Mouse (Mus musculus) MEL (cell line): ENCODE measurements at regions not wholly inside any gene's neighbourhood (a gene's known extent, or its start where the extent isn't known, plus 50 kb on each side); places are given as distances from the start of the nearest gene placed in this dataset.

Experiments
- CHD1 ChIP-seq: IDR thresholded peaks from 2 replicates; pipeline ENCODE4 v1.6.1; 2012; ENCODE audit warnings: low read depth, mild to moderate bottlenecking, inconsistent platforms, low read length, improper control_type of control experiment
- CHD2 ChIP-seq: IDR thresholded peaks from 2 replicates; pipeline ENCODE4 v1.6.1; 2011; ENCODE audit warnings: low read length, improper control_type of control experiment
- CTCF ChIP-seq, 3 experiments: IDR thresholded peaks in 2 of 3; conservative IDR thresholded peaks in 1 of 3; 2 replicates each; pipeline ENCODE4 v1.5.1; 2011 to 2012; ENCODE audit warnings: low read length in 3 of 3, low read depth in 2 of 3, mild to moderate bottlenecking in 2 of 3, improper control_type of control experiment in 1 of 3, inconsistent platforms in 1 of 3, mixed read lengths in 1 of 3, moderate library complexity in 1 of 3; ENCODE audit not compliant: control insufficient read depth in 1 of 3, insufficient read depth in 1 of 3, poor library complexity in 1 of 3, severe bottlenecking in 1 of 3
- ELF1 ChIP-seq: IDR thresholded peaks from 2 replicates; pipeline ENCODE4 v1.6.1; 2014; ENCODE audit warnings: low read depth, mild to moderate bottlenecking, inconsistent platforms, low read length, improper control_type of control experiment, moderate library complexity
- EP300 ChIP-seq, 2 experiments: IDR thresholded peaks; 2 replicates each; pipeline ENCODE4 v1.6.1; 2011; ENCODE audit warnings: improper control_type of control experiment in 2 of 2, low read length in 2 of 2, low read depth in 1 of 2, mild to moderate bottlenecking in 1 of 2
- GATA1 ChIP-seq: IDR thresholded peaks from 2 replicates; pipeline ENCODE4 v1.6.1; 2011; ENCODE audit warnings: low read depth, low read length, improper control_type of control experiment
- JUND ChIP-seq: IDR thresholded peaks from 2 replicates; pipeline ENCODE4 v1.6.1; 2011; ENCODE audit warnings: low read depth, mild to moderate bottlenecking, improper control_type of control experiment, low read length
- MAX ChIP-seq: IDR thresholded peaks from 2 replicates; pipeline ENCODE4 v1.6.1; 2011; ENCODE audit warnings: low read length, improper control_type of control experiment
- POLR2A ChIP-seq, 2 experiments: IDR thresholded peaks; 2 replicates each; pipeline ENCODE4 v1.6.1; 2011 to 2012; ENCODE audit warnings: low read length in 2 of 2, mild to moderate bottlenecking in 2 of 2, control low read depth in 1 of 2, improper control_type of control experiment in 1 of 2, low read depth in 1 of 2, moderate library complexity in 1 of 2; ENCODE audit not compliant: control insufficient read depth in 1 of 2, insufficient read depth in 1 of 2, poor library complexity in 1 of 2
- POLR2AphosphoS2 ChIP-seq: IDR thresholded peaks from 2 replicates; pipeline ENCODE4 v1.6.1; 2011; ENCODE audit warnings: low read length, improper control_type of control experiment
- RCOR1 ChIP-seq: IDR thresholded peaks from 2 replicates; pipeline ENCODE4 v1.6.1; 2012; ENCODE audit warnings: low read depth, mild to moderate bottlenecking, inconsistent platforms, low read length, improper control_type of control experiment
- UBTF ChIP-seq: IDR thresholded peaks from 2 replicates; pipeline ENCODE4 v1.6.1; 2012; ENCODE audit warnings: low read depth, mild to moderate bottlenecking, inconsistent platforms, low read length, improper control_type of control experiment, moderate library complexity, borderline replicate concordance; ENCODE audit not compliant: insufficient read depth
- ZMIZ1 ChIP-seq: IDR thresholded peaks from 2 replicates; pipeline ENCODE4 v1.6.1; 2012; ENCODE audit warnings: low read depth, mild to moderate bottlenecking, inconsistent platforms, low read length, improper control_type of control experiment, moderate library complexity

DNA sequence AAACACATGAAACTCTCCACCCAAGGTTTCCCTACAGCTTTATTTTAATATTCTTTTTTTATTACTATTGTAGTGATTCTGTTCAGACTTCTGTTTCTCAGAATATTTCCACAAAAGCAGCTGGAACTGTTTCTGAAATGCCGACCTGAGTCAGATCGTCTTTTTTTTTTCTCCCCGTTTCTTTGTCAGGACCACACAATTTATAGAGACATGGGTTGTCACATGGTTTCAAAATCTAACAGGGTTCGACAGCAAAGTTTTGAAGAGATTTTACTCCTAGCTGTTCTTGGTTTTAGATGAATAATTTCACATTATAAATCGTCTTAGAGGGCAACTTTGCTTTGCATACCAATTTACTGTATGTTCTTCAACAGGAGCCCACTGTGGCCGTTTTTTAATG is 84.0 kb upstream of the Ralgps2 start:
- no peak for TF ChIP-seq CHD2
- TF ChIP-seq POLR2AphosphoS2 = no peak
- no peak for TF ChIP-seq RCOR1
- TF ChIP-seq CTCF (IDR thresholded peaks at IDR 0.05 in 2 of 3, conservative IDR thresholded peaks at IDR 0.05 in 1 of 3; ENCODE audit: control insufficient read depth in 1 of 3, insufficient read depth in 1 of 3, low read depth in 2 of 3, low read length in 3 of 3, poor library complexity in 1 of 3, severe bottlenecking in 1 of 3) = no peak
- no peak for TF ChIP-seq POLR2A (IDR thresholded peaks at IDR 0.05; ENCODE audit: control insufficient read depth in 1 of 2, insufficient read depth in 1 of 2, low read depth in 1 of 2, low read length in 2 of 2, poor library complexity in 1 of 2)
- TF ChIP-seq GATA1 = no peak
- TF ChIP-seq UBTF = no peak
- TF ChIP-seq JUND = no peak
- no peak for TF ChIP-seq EP300 (IDR thresholded peaks at IDR 0.05; ENCODE audit: low read depth in 1 of 2, low read length in 2 of 2)
- TF ChIP-seq ELF1 = no peak
- no peak for TF ChIP-seq ZMIZ1
- TF ChIP-seq CHD1 = no peak
- TF ChIP-seq MAX = no peak
